Mouse (Mus musculus): Measurements from ENCODE around the gene Gm20809.
"Not testable (repeated sequence)": the region's sequence is repeated elsewhere in the genome, so short reads cannot be mapped to it uniquely, and the experiment has no call there.

The Gm20809 gene

DNA sequence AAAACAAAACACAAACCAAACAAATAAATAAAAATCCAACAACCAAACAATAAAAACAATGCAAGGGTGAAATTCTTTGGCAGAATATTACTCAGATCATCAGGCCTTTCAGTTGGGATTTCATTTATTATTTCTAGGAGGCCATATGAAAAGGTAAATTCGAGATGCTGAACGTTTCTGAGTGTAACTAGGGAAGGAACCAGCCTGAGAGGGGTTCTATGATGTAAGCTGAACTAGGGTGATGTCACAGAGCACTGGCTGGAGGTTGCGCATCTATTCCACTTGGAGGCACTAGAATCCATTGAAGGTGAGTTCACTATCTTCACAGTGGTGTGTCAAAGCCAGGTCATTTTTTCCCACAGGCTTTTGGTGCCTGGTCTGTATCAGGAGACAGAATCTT lies at the start of gene Gm20809:
Gene Gm20809, plus strand, starts transcription at position 301 of the 400 bp plus-strand sequence.
- ATAC-seq (ENCODE audit: insufficient number of reproducible peaks, low FRiP score, low TSS enrichment) = not testable (repeated sequence)
